Mouse (Mus musculus) B cell, adult (primary cell): ENCODE results near the gene Runx3. TPM values are rescaled to one million over a fixed set of nuclear protein-coding genes. Genes with fewer than 3 reads are reported as not detected.

ENCODE experiments used
- total RNA-seq: library from RNA; stranded (reverse); gene quantifications from 4 replicates; pipeline ENCODE4 v1.2.4, GENCODE M21; 2023; ENCODE audit not compliant: inconsistent age

Gene Runx3
- 88.7 to 98.6 TPM (median 91.7 TPM) in 4 replicates for total RNA-seq

GRCm38 (mm10) chr4:135120342-135121100 is at the start of gene Runx3:
Runx3 (plus strand) TSS chr4:135120652.

Other genes starting within 250 kb of the Runx3 start
- 112 to 123 TPM (median 121 TPM) in 4 replicates for gene Tmem50a, start 205.6 kb upstream of the Runx3 start, total RNA-seq
- gene Rsrp1, start 197.1 kb upstream of the Runx3 start, total RNA-seq, result 267 to 312 TPM (median 292 TPM) in 4 replicates
- gene Syf2, start 189.8 kb upstream of the Runx3 start, total RNA-seq, result 211 to 232 TPM (median 219 TPM) in 4 replicates
- gene Clic4, start 152.2 kb downstream of the Runx3 start, total RNA-seq, result 47.5 to 53.7 TPM (median 49.1 TPM) in 4 replicates
- 297 to 349 TPM (median 319 TPM) in 4 replicates for gene Srrm1, start 232.7 kb downstream of the Runx3 start, total RNA-seq